Mouse (Mus musculus) intestine, postnatal 0 days (tissue): Measurements from ENCODE around the gene Lgals1. TPM values are rescaled to one million over a fixed set of nuclear protein-coding genes. Genes with fewer than 3 reads are reported as not detected.

Experiments used
- ATAC-seq: fragments of 200-750 bp; cut with Nextera tagmentation; 2 replicates; pipeline ENCODE4 v1.8.0; 2017; ENCODE audit warnings: mild to moderate bottlenecking, moderate TSS enrichment, moderate library complexity
- H3K27ac ChIP-seq: fragments of 300-500 bp; sonication (generic); 2 replicates; pipeline ENCODE4 v1.5.1; 2014; ENCODE audit warnings: mild to moderate bottlenecking, low read depth, low read length, moderate library complexity
- H3K27me3 ChIP-seq: fragments of 300-500 bp; sonication (generic); replicated peaks from 2 replicates; pipeline ENCODE4 v1.6.1; 2014; ENCODE audit warnings: low read length, mixed read lengths; ENCODE audit not compliant: control insufficient read depth, insufficient read depth
- H3K36me3 ChIP-seq: fragments of 300-500 bp; sonication (generic); 2 replicates; pipeline ENCODE4 v1.6.1; 2014; ENCODE audit warnings: mild to moderate bottlenecking, moderate library complexity; ENCODE audit not compliant: control insufficient read depth, insufficient read depth
- H3K4me1 ChIP-seq: fragments of 300-500 bp; sonication (generic); replicated peaks from 2 replicates; pipeline ENCODE4 v1.6.1; 2014; ENCODE audit warnings: antibody characterized with exemption, low read length, mixed read lengths; ENCODE audit not compliant: control insufficient read depth, insufficient read depth
- H3K4me2 ChIP-seq: fragments of 300-500 bp; sonication (generic); replicated peaks from 2 replicates; pipeline ENCODE4 v1.6.1; 2014; ENCODE audit warnings: low read depth, mild to moderate bottlenecking, moderate library complexity
- H3K4me3 ChIP-seq: fragments of 300-500 bp; sonication (generic); 2 replicates; pipeline ENCODE4 v1.5.1; 2014; ENCODE audit warnings: low read depth, low read length
- H3K9ac ChIP-seq: fragments of 300-500 bp; sonication (generic); 2 replicates; pipeline ENCODE4 v1.6.1; 2014; ENCODE audit warnings: mild to moderate bottlenecking, low read depth, low read length
- H3K9me3 ChIP-seq: fragments of 300-500 bp; sonication (generic); 2 replicates; pipeline ENCODE4 v1.6.1; 2016; ENCODE audit warnings: mixed run types; ENCODE audit not compliant: control insufficient read depth
- CTCF ChIP-seq: sonication (generic); IDR thresholded peaks from 2 replicates; pipeline ENCODE4 v1.5.1; 2016; ENCODE audit warnings: low read depth, mild to moderate bottlenecking, control low read depth, antibody characterized with exemption, moderate library complexity
- WGBS: fragments of 180-500 bp; shearing (Covaris S2); extraction: QIAGEN DNeasy Blood & Tissue Kit; methylation state at CpG from one replicate; pipeline ENCODE4 v1.1.7; 2014; 5-methylcytosine and 5-hydroxymethylcytosine counted together
- polyA plus RNA-seq: library from polyadenylated mRNA; unstranded; fragments of >200 nt; fragmentation: Nextera tagmentation; extraction: Ambion mirVana; gene quantifications from 2 replicates; pipeline ENCODE4 v1.2.1, GENCODE M21; 2015

The Lgals1 gene
- polyA plus RNA-seq, 1 experiment from 2014 or later, result 759 TPM

DNA sequence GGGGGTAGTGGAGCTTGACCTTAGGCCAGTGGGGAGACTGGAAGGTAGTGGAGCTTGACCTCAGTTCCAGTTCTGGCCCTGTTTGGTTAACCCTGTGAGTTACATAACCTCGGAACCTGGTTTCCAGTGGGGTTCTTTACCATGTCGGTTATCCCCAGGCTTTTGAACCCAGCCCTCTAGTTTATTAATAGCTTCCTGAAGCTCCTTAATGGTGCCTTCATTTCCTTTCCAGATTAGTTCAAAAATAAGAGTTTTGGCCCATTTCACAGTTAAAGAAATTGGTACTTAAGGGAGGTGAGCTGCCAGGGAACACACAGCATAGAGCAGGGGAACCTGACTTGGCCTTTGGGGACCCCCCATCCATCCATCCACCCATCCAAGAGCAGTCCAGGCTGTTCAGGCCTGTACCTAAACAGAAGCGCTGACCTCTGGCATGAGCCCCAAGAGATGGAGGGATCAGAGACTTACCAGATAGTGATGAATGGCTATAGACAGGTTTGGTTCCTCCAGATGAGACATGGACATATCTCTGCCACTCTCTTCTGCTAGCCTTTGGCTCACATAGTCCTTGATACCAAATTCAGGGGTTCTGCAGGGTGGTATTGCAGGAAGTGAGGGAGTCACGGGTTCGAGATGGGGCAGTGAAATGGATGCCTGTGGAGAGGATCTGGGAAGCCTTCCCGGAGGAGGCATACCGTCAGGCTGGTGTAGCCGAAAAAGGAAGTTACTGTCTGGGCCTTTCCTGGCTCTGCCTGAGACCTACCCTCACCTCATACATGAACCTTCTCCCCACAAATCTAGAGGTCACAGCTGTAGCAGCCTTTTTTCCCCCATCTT lies 11.5 kb upstream of the Lgals1 start:
- ATAC-seq, result no peak

GRCm38 (mm10) chr15:78915660-78916017 lies 10.9 kb upstream of the Lgals1 start:
- 10% methylated on average over 8 of the region's 8 CpGs for WGBS
- peak; percentile 97 for TF ChIP-seq CTCF
- Histone ChIP-seq H3K9ac (no peak overlapping the region), H3K36me3 (peaks cover 3% of the 10 kb centered on the region), H3K27ac (no peak overlapping the region), H3K4me3 (no peak overlapping the region), H3K27me3 (peaks cover 7% of the 10 kb centered on the region; the same call in 1 of the 2 replicates), H3K9me3 (no peaks in the 10 kb centered on the region), H3K4me1 (0 out of 2 replicates have a peak, but pooled peaks cover 4% of the 10 kb centered on the region), H3K4me2 (0 out of 2 replicates have a peak overlapping the region, but pooled peaks have one; percentile 10)
- ATAC-seq, result no peak

More for the DNA sequence above, 11.5 kb upstream of the Lgals1 start:
- Histone ChIP-seq H3K4me1 (0 out of 2 replicates have a peak, but pooled peaks cover 4% of the 10 kb centered on the region), H3K4me2 (peak overlapping the region; percentile 83), H3K9ac (no peak overlapping the region), H3K36me3 (peaks cover 3% of the 10 kb centered on the region), H3K4me3 (peak overlapping the region; percentile 45; the same call in 1 of the 2 replicates), H3K27me3 (peaks cover 7% of the 10 kb centered on the region; the same call in 1 of the 2 replicates), H3K27ac (no peak overlapping the region), H3K9me3 (no peaks in the 10 kb centered on the region)
- 63% methylated on average over 8 of the region's 8 CpGs for WGBS
- no peak for TF ChIP-seq CTCF

GRCm38 (mm10) chr15:78916052-78916826 lies 10.3 kb upstream of the Lgals1 start:
- no peak overlapping the region for H3K9ac ChIP-seq
- peaks cover 3% of the 10 kb centered on the region for H3K36me3 ChIP-seq
- 0 out of 2 replicates have a peak overlapping the region, but pooled peaks have one; percentile 10 for H3K4me2 ChIP-seq
- no peaks in the 10 kb centered on the region for H3K9me3 ChIP-seq
- WGBS, result 74% methylated on average over 12 of the region's 12 CpGs
- no peak for ATAC-seq
- TF ChIP-seq CTCF, result no peak
- peaks cover 7% of the 10 kb centered on the region; the same call in 1 of the 2 replicates for H3K27me3 ChIP-seq
- no peak overlapping the region for H3K4me3 ChIP-seq
- H3K4me1 ChIP-seq, result 0 out of 2 replicates have a peak, but pooled peaks cover 4% of the 10 kb centered on the region
- H3K27ac ChIP-seq, result no peak overlapping the region

GRCm38 (mm10) chr15:78918126-78918525 lies 8.4 kb upstream of the Lgals1 start:
- ATAC-seq, result no peak
- Histone ChIP-seq H3K9me3 (no peaks in the 10 kb centered on the region), H3K9ac (no peak overlapping the region), H3K27ac (no peak overlapping the region), H3K4me3 (no peak overlapping the region), H3K27me3 (peaks cover 7% of the 10 kb centered on the region; the same call in 1 of the 2 replicates), H3K4me1 (0 out of 2 replicates have a peak, but pooled peaks cover 4% of the 10 kb centered on the region), H3K36me3 (no peaks in the 10 kb centered on the region; the same call in 1 of the 2 replicates), H3K4me2 (no peak overlapping the region)
- TF ChIP-seq CTCF, result no peak
- WGBS, result 95% methylated on average over 23 of the region's 23 CpGs

- Histone ChIP-seq H3K4me1 (0 out of 2 replicates have a peak, but pooled peaks cover 2% of the 10 kb centered on the region), H3K36me3 (no peaks in the 10 kb centered on the region; the same call in 1 of the 2 replicates), H3K9ac (no peak overlapping the region), H3K27me3 (no peaks in the 10 kb centered on the region), H3K27ac (no peak overlapping the region), H3K4me3 (no peak overlapping the region), H3K4me2 (no peak overlapping the region), H3K9me3 (no peaks in the 10 kb centered on the region)
- no peak for ATAC-seq
- WGBS, result 42% methylated on average over 12 of the region's 12 CpGs
- TF ChIP-seq CTCF, result no peak
Measured at GRCm38 (mm10) chr15:78919914-78920313, 6.6 kb upstream of the Lgals1 start.

DNA sequence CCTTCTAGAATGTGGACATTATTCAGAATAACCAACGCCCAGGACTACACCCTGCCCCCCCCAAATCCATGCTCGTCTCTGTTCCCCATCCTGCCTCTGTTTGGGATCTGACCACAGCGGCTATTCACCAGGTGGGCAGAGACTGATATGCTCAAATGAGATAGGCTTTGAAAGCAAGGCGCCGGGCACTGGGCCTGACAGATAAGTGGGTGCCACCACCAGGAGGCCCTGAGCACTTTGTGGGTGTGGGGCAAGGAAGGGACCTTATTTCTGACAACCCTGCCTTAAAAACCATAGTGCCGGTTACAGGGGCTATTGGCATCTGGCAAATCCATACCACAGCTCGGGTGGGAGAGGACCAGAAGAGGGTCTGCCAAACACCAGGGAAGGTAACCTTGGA lies 3.8 kb upstream of the Lgals1 start:
- Histone ChIP-seq H3K27me3 (no peaks in the 10 kb centered on the region), H3K4me2 (no peak overlapping the region), H3K4me3 (no peak overlapping the region), H3K27ac (no peak overlapping the region), H3K36me3 (no peaks in the 10 kb centered on the region; the same call in 1 of the 2 replicates), H3K9ac (no peak overlapping the region), H3K9me3 (no peaks in the 10 kb centered on the region), H3K4me1 (peaks cover 6% of the 10 kb centered on the region; the same call in 1 of the 2 replicates)
- TF ChIP-seq CTCF, result no peak
- no peak for ATAC-seq
- 79% methylated on average over 7 of the region's 7 CpGs for WGBS
